8 mouse cellular contexts compared by ENCODE assay signal in genomic region chr1:159393070-159393699, GRCm38 (mm10).
A peak's percentile ranks its signal among the peaks of the same experiment; 100 is the strongest.
DNase-seq lines count a peak whose midpoint lies in the region; ATAC-seq and TF ChIP-seq lines count a peak whose summit lies in the region.

No protein-coding gene starts in this region.

- H3K9ac ChIP-seq in heart, embryonic 12.5 days, result no peak overlapping the region
- no peak overlapping the region for H3K9ac ChIP-seq in kidney, postnatal 0 days (ENCODE audit: low read depth, low read length)
- no peak overlapping the region for H3K9ac ChIP-seq in limb, embryonic 15.5 days

- ATAC-seq in heart, embryonic 12.5 days (ENCODE audit: insufficient number of reproducible peaks, low FRiP score), result no peak
- ATAC-seq in kidney, postnatal 0 days (replicated peaks; ENCODE audit: low FRiP score, low read depth), result no peak
- peak; percentile 66 for ATAC-seq in limb, embryonic 15.5 days (ENCODE audit: insufficient number of reproducible peaks, low FRiP score, low TSS enrichment, low read depth)
- ATAC-seq in cerebellum, adult (ENCODE audit: insufficient number of reproducible peaks, low FRiP score, low TSS enrichment), result no peak

- no peak overlapping the region for H3K4me2 ChIP-seq in heart, embryonic 12.5 days
- no peak overlapping the region for H3K4me2 ChIP-seq in kidney, postnatal 0 days (ENCODE audit: low read length)
- no peak overlapping the region for H3K4me2 ChIP-seq in limb, embryonic 15.5 days

- TF ChIP-seq CTCF in kidney, postnatal 0 days (IDR thresholded peaks at IDR 0.05; ENCODE audit: low read depth), result no peak

- DNase-seq in heart, adult 11 months, result peak; percentile 97
- peak; percentile 15 for DNase-seq in adrenal gland, postnatal 14 days
- DNase-seq in gastrocnemius, adult 8-10 months (ENCODE audit: low spot score in 2 of 2), result peak; percentile 38 to 43
- peak; percentile 67 for DNase-seq in kidney, postnatal 0 days (ENCODE audit: low spot score)
- DNase-seq in c-Kit-positive CD71-positive TER-119-positive erythroid progenitor cells, embryonic 14.5 days (ENCODE audit: low spot score), result no peak

- no peak overlapping the region for H3K27ac ChIP-seq in heart, embryonic 12.5 days (ENCODE audit: poor library complexity, severe bottlenecking)
- H3K27ac ChIP-seq in kidney, postnatal 0 days, result no peak overlapping the region
- peak overlapping the region; percentile 68 for H3K27ac ChIP-seq in limb, embryonic 15.5 days

- 33% methylated on average over 6 of the region's 6 CpGs for WGBS in heart, embryonic 12.5 days
- WGBS in kidney, postnatal 0 days, result 6% methylated on average over 6 of the region's 6 CpGs
- 8% methylated on average over 6 of the region's 6 CpGs for WGBS in limb, embryonic 15.5 days

- no peak overlapping the region for H3K4me3 ChIP-seq in heart, embryonic 12.5 days
- H3K4me3 ChIP-seq in kidney, postnatal 0 days (replicated peaks; ENCODE audit: low read depth, low read length), result no peak overlapping the region
- no peak overlapping the region for H3K4me3 ChIP-seq in limb, embryonic 15.5 days

- no peaks in the 10 kb centered on the region for H3K9me3 ChIP-seq in heart, embryonic 12.5 days (replicated peaks)
- H3K9me3 ChIP-seq in kidney, postnatal 0 days (replicated peaks; ENCODE audit: low read length), result no peaks in the 10 kb centered on the region
- no peaks in the 10 kb centered on the region for H3K9me3 ChIP-seq in limb, embryonic 15.5 days

- no peaks in the 10 kb centered on the region for H3K36me3 ChIP-seq in heart, embryonic 12.5 days
- H3K36me3 ChIP-seq in kidney, postnatal 0 days (ENCODE audit: insufficient read depth, low read length), result no peaks in the 10 kb centered on the region
- no peaks in the 10 kb centered on the region for H3K36me3 ChIP-seq in limb, embryonic 15.5 days

- 0 out of 2 replicates have a peak, but pooled peaks cover 6% of the 10 kb centered on the region for H3K27me3 ChIP-seq in heart, embryonic 12.5 days (replicated peaks)
- H3K27me3 ChIP-seq in kidney, postnatal 0 days (ENCODE audit: insufficient read depth, low read length), result no peaks in the 10 kb centered on the region
- H3K27me3 ChIP-seq in limb, embryonic 15.5 days, result no peaks in the 10 kb centered on the region; the same call in 1 of the 2 replicates

- peaks cover 7% of the 10 kb centered on the region for H3K4me1 ChIP-seq in heart, embryonic 12.5 days (replicated peaks)
- H3K4me1 ChIP-seq in kidney, postnatal 0 days (replicated peaks; ENCODE audit: insufficient read depth, low read length), result 0 out of 2 replicates have a peak, but pooled peaks cover 5% of the 10 kb centered on the region
- peaks cover 13% of the 10 kb centered on the region for H3K4me1 ChIP-seq in limb, embryonic 15.5 days
